Mouse (Mus musculus) bone marrow macrophage, adult 2 months (primary cell): Measurements from ENCODE around the gene Aco1.

ENCODE experiments used
- CTCF ChIP-seq: IDR thresholded peaks from 2 replicates; pipeline ENCODE4 v1.5.1; 2012; ENCODE audit warnings: low read depth, mild to moderate bottlenecking, low read length, moderate library complexity
- POLR2A ChIP-seq: IDR thresholded peaks from 2 replicates; pipeline ENCODE4 v1.6.1; 2012; ENCODE audit warnings: mild to moderate bottlenecking, low read depth, low read length, borderline replicate concordance

GRCm38 (mm10) chr4:40102996-40103395, 39.9 kb upstream of the Aco1 start:
- TF ChIP-seq CTCF, result no peak
- no peak for TF ChIP-seq POLR2A
